Mouse (Mus musculus) urinary bladder, postnatal 4 days (tissue): Measurements from ENCODE around the gene Zbtb46.
"Not testable (repeated sequence)": the region's sequence is repeated elsewhere in the genome, so short reads cannot be mapped to it uniquely, and the experiment has no call there.

Experiments
- DNase-seq, 2 experiments: peaks; one replicate each; pipeline ENCODE4 v3.0.0; 2021 to 2022; ENCODE audit warnings: low spot score in 2 of 2

The Zbtb46 gene

GRCm38 (mm10) chr2:181459153-181459672 is at the start of gene Zbtb46:
Gene Zbtb46, minus strand, starts transcription at chr2:181459426.
- peak; percentile 87 to 89 for DNase-seq

GRCm38 (mm10) chr2:181498644-181499043 is 39.4 kb upstream of the Zbtb46 start:
- no peak for DNase-seq

GRCm38 (mm10) chr2:181497548-181497875 is 38.3 kb upstream of the Zbtb46 start:
- peak; percentile 51 to 66 for DNase-seq

- peak; percentile 87 to 91 for DNase-seq
Observed at GRCm38 (mm10) chr2:181496831-181497547, 37.8 kb upstream of the Zbtb46 start, which contains the start of gene Tpd52l2. Gene Tpd52l2, plus strand, starts transcription at chr2:181497142.

GRCm38 (mm10) chr2:181496281-181496680 is 37.1 kb upstream of the Zbtb46 start:
- peak; percentile 58 to 79 for DNase-seq

GRCm38 (mm10) chr2:181495845-181496244 is 36.6 kb upstream of the Zbtb46 start:
- not testable (repeated sequence) for DNase-seq

GRCm38 (mm10) chr2:181494266-181494945 is 35.2 kb upstream of the Zbtb46 start:
- no peak for DNase-seq

GRCm38 (mm10) chr2:181493156-181493927 is 34.1 kb upstream of the Zbtb46 start, which contains the start of gene Abhd16b:
Gene Abhd16b, plus strand, starts transcription at chr2:181493206.
- DNase-seq: peak in 1 of 2 experiments; percentile 61

GRCm38 (mm10) chr2:181492206-181492605 is 33.0 kb upstream of the Zbtb46 start:
- DNase-seq: no peak

GRCm38 (mm10) chr2:181491432-181492205 is 32.4 kb upstream of the Zbtb46 start:
- DNase-seq: no peak

GRCm38 (mm10) chr2:181487338-181488277 is 28.4 kb upstream of the Zbtb46 start:
- DNase-seq: peak; percentile 60 to 80

- DNase-seq: no peak
Observed at GRCm38 (mm10) chr2:181485741-181486140, 26.5 kb upstream of the Zbtb46 start.

GRCm38 (mm10) chr2:181484456-181485233 is 25.4 kb upstream of the Zbtb46 start:
- DNase-seq: no peak

- DNase-seq: no peak
Observed at GRCm38 (mm10) chr2:181483562-181484318, 24.5 kb upstream of the Zbtb46 start.

GRCm38 (mm10) chr2:181483120-181483519 is 23.9 kb upstream of the Zbtb46 start:
- DNase-seq: no peak

GRCm38 (mm10) chr2:181472256-181472827 is 13.1 kb upstream of the Zbtb46 start:
- DNase-seq: no peak

- no peak for DNase-seq
Observed at GRCm38 (mm10) chr2:181471246-181471645, 12.0 kb upstream of the Zbtb46 start.

- DNase-seq: no peak
Observed at GRCm38 (mm10) chr2:181470285-181470684, 11.1 kb upstream of the Zbtb46 start.
